Mouse (Mus musculus) cortical plate, adult 2 months (tissue): ENCODE measurements at regions not wholly inside any gene's neighbourhood (a gene's known extent, or its start where the extent isn't known, plus 50 kb on each side); places are given as distances from the start of the nearest gene placed in this dataset.
"Not testable (repeated sequence)": the region's sequence is repeated elsewhere in the genome, so short reads cannot be mapped to it uniquely, and the experiment has no call there.

Source experiments
- H3K27ac ChIP-seq: fragments of 200-500 bp; 2 replicates; pipeline ENCODE4 v1.5.1; 2012; ENCODE audit warnings: low read length, control low read depth, inconsistent platforms; ENCODE audit not compliant: insufficient read depth
- H3K4me1 ChIP-seq: fragments of 200-500 bp; 2 replicates; pipeline ENCODE4 v1.6.1; 2011; ENCODE audit warnings: low read length; ENCODE audit not compliant: control insufficient read depth, insufficient read depth
- H3K4me3 ChIP-seq: fragments of 200-500 bp; 2 replicates; pipeline ENCODE4 v1.5.1; 2011; ENCODE audit warnings: mild to moderate bottlenecking, low read length, control low read depth; ENCODE audit not compliant: insufficient read depth
- CTCF ChIP-seq: fragments of 200-500 bp; IDR thresholded peaks from 2 replicates; pipeline ENCODE4 v1.5.1; 2011; ENCODE audit warnings: mild to moderate bottlenecking, control low read depth, low read length; ENCODE audit not compliant: insufficient read depth; ENCODE audit errors: extremely low read depth
- POLR2A ChIP-seq: fragments of 200-500 bp; IDR thresholded peaks from 2 replicates; pipeline ENCODE4 v1.6.1; 2011; ENCODE audit warnings: mild to moderate bottlenecking, low read length, control low read depth; ENCODE audit not compliant: insufficient read depth; ENCODE audit errors: extremely low read depth

- no peak overlapping the region for H3K27ac ChIP-seq
- no peak overlapping the region for H3K4me3 ChIP-seq
- H3K4me1 ChIP-seq: peaks cover 2% of the 10 kb centered on the region; the same call in 1 of the 2 replicates
- TF ChIP-seq CTCF (no peak), POLR2A (no peak)
Observed at GRCm38 (mm10) chr7:64005765-64006164, 67.0 kb upstream of the Klf13 start.

GRCm38 (mm10) chr7:64003904-64004303, 65.2 kb upstream of the Klf13 start:
- no peak for TF ChIP-seq CTCF
- TF ChIP-seq POLR2A: no peak
- Histone ChIP-seq H3K4me3 (no peak overlapping the region), H3K4me1 (peaks cover 2% of the 10 kb centered on the region), H3K27ac (no peak overlapping the region)

GRCm38 (mm10) chr7:64001611-64002111, 62.9 kb upstream of the Klf13 start:
- no peak overlapping the region for H3K27ac ChIP-seq
- H3K4me3 ChIP-seq: no peak overlapping the region
- peaks cover 4% of the 10 kb centered on the region for H3K4me1 ChIP-seq
- no peak for TF ChIP-seq CTCF
- no peak for TF ChIP-seq POLR2A

- no peak for TF ChIP-seq POLR2A
- TF ChIP-seq CTCF: no peak
Observed at GRCm38 (mm10) chr7:63998995-63999960, 60.6 kb upstream of the Klf13 start.

GRCm38 (mm10) chr7:63997997-63998396, 59.3 kb upstream of the Klf13 start:
- TF ChIP-seq CTCF (no peak), POLR2A (no peak)
- H3K27ac ChIP-seq: no peak overlapping the region
- H3K4me3 ChIP-seq: no peak overlapping the region
- H3K4me1 ChIP-seq: peaks cover 2% of the 10 kb centered on the region

More at GRCm38 (mm10) chr7:63998995-63999960, 60.6 kb upstream of the Klf13 start:
- Histone ChIP-seq H3K27ac (no peak overlapping the region), H3K4me3 (no peak overlapping the region), H3K4me1 (peaks cover 4% of the 10 kb centered on the region)

GRCm38 (mm10) chr7:63996581-63997098, 57.9 kb upstream of the Klf13 start:
- no peak for TF ChIP-seq POLR2A
- TF ChIP-seq CTCF: no peak
- Histone ChIP-seq H3K4me1 (peaks cover 2% of the 10 kb centered on the region), H3K4me3 (no peak overlapping the region), H3K27ac (no peak overlapping the region)

GRCm38 (mm10) chr7:63995255-63995980, 56.7 kb upstream of the Klf13 start:
- Histone ChIP-seq H3K4me3 (no peak overlapping the region), H3K27ac (no peak overlapping the region), H3K4me1 (peaks cover 5% of the 10 kb centered on the region)
- TF ChIP-seq CTCF: no peak
- no peak for TF ChIP-seq POLR2A

GRCm38 (mm10) chr7:63994769-63995168, 56.1 kb upstream of the Klf13 start:
- not testable (repeated sequence) for H3K4me3 ChIP-seq, H3K27ac ChIP-seq, H3K4me1 ChIP-seq

- Histone ChIP-seq H3K27ac (no peak overlapping the region), H3K4me3 (no peak overlapping the region), H3K4me1 (peaks cover 5% of the 10 kb centered on the region; the same call in 1 of the 2 replicates)
- TF ChIP-seq POLR2A: no peak
- no peak for TF ChIP-seq CTCF
Observed at GRCm38 (mm10) chr7:63992155-63992554, 53.4 kb upstream of the Klf13 start.
